ENCODE assay signal across 8 mouse cellular contexts in genomic region chr1:184033390-184034010, GRCm38 (mm10). TPM values are rescaled to one million over a fixed set of nuclear protein-coding genes. Genes with fewer than 3 reads are reported as not detected.
A peak's percentile ranks its signal among the peaks of the same experiment; 100 is the strongest.
DNase-seq lines count a peak whose midpoint lies in the region; ATAC-seq and TF ChIP-seq lines count a peak whose summit lies in the region.

No protein-coding gene starts in this region.

- TF ChIP-seq CTCF in cerebellum, adult 2 months (IDR thresholded peaks at IDR 0.05; ENCODE audit: borderline replicate concordance, insufficient read depth, low read depth, low read length), result no peak

- peak; percentile 79 to 85 for DNase-seq in cerebellum, adult 2 months
- DNase-seq in cerebellum, postnatal 10 days, result no peak
- DNase-seq in adrenal gland, adult 2 months, result peak; percentile 89
- DNase-seq in fibroblast of lung, adult 2 months (ENCODE audit: low read depth), result peak; percentile 41
- peak; percentile 84 for DNase-seq in heart, postnatal 4 days
- DNase-seq in limb, embryonic 14.5 days (ENCODE audit: low spot score), result no peak
- DNase-seq in spleen, postnatal 4 days (ENCODE audit: low spot score in 2 of 2), result peak; percentile 71 to 88

- no peak for TF ChIP-seq POLR2A in cerebellum, adult 2 months (IDR thresholded peaks at IDR 0.05; ENCODE audit: borderline replicate concordance, insufficient read depth, low read length)
- 0 out of 2 replicates have a peak, but pooled peaks have one; percentile 44 for TF ChIP-seq POLR2A in limb, embryonic 14.5 days (IDR thresholded peaks at IDR 0.05; ENCODE audit: borderline replicate concordance, extremely low read depth, insufficient read depth, insufficient read length)

- H3K4me1 ChIP-seq in cerebellum, adult 2 months (ENCODE audit: control insufficient read depth, insufficient read depth, low read length), result peaks cover 9% of the 10 kb centered on the region
- peaks cover 10% of the 10 kb centered on the region; the same call in 1 of the 2 replicates for H3K4me1 ChIP-seq in limb, embryonic 14.5 days (ENCODE audit: control insufficient read depth, insufficient read depth, low read length)
- peaks cover 7% of the 10 kb centered on the region; the same call in 1 of the 2 replicates for H3K4me1 ChIP-seq in midbrain, embryonic 16.5 days (ENCODE audit: control insufficient read depth, insufficient read depth, low read length)

- H3K9ac ChIP-seq in limb, embryonic 14.5 days (ENCODE audit: low read depth, low read length, severe bottlenecking), result peak overlapping the region; percentile 84
- H3K9ac ChIP-seq in midbrain, embryonic 16.5 days (ENCODE audit: low read depth, low read length), result peak overlapping the region; percentile 83

- H3K27me3 ChIP-seq in cerebellum, adult 2 months (ENCODE audit: control insufficient read depth, insufficient read depth, low read length), result no peaks in the 10 kb centered on the region
- no peaks in the 10 kb centered on the region for H3K27me3 ChIP-seq in limb, embryonic 14.5 days (ENCODE audit: control insufficient read depth, insufficient read depth, low read length)
- H3K27me3 ChIP-seq in midbrain, embryonic 16.5 days (ENCODE audit: control insufficient read depth, insufficient read depth, low read depth, low read length), result no peaks in the 10 kb centered on the region

- peak overlapping the region; percentile 82 for H3K27ac ChIP-seq in cerebellum, adult 2 months (ENCODE audit: insufficient read depth, low read length)
- H3K27ac ChIP-seq in limb, embryonic 14.5 days (replicated peaks; ENCODE audit: low read depth, low read length), result peak overlapping the region; percentile 96
- peak overlapping the region; percentile 91 for H3K27ac ChIP-seq in midbrain, embryonic 16.5 days (ENCODE audit: low read length)

- under 1% methylated on average over 63 of the region's 63 CpGs for WGBS in cerebellum, adult 2 months
- under 1% methylated on average over 56 of the region's 63 CpGs for WGBS in limb, embryonic 14.5 days
- WGBS in midbrain, embryonic 16.5 days, result 0% methylated on average over 61 of the region's 63 CpGs

- peaks cover 7% of the 10 kb centered on the region; the same call in 1 of the 2 replicates for H3K36me3 ChIP-seq in limb, embryonic 14.5 days (ENCODE audit: control insufficient read depth, insufficient read depth, low read length)
- no peaks in the 10 kb centered on the region for H3K36me3 ChIP-seq in midbrain, embryonic 16.5 days (ENCODE audit: control insufficient read depth, insufficient read depth, low read length)

- peak overlapping the region; percentile 69 for H3K4me3 ChIP-seq in cerebellum, adult 2 months (replicated peaks; ENCODE audit: insufficient read depth, low read depth, low read length)
- peak overlapping the region; percentile 74 for H3K4me3 ChIP-seq in limb, embryonic 14.5 days (replicated peaks; ENCODE audit: low read length)
- H3K4me3 ChIP-seq in midbrain, embryonic 16.5 days (ENCODE audit: low read depth, low read length), result peak overlapping the region; percentile 74

- H3K4me2 ChIP-seq in limb, embryonic 14.5 days (replicated peaks; ENCODE audit: low read depth, low read length, severe bottlenecking), result peak overlapping the region; percentile 93
- peak overlapping the region; percentile 86 for H3K4me2 ChIP-seq in midbrain, embryonic 16.5 days (ENCODE audit: low read length)

- ATAC-seq in limb, embryonic 14.5 days (ENCODE audit: low FRiP score, low read depth), result peak; percentile 65
- peak; percentile 82 for ATAC-seq in midbrain, embryonic 16.5 days

- no peaks in the 10 kb centered on the region for H3K9me3 ChIP-seq in limb, embryonic 14.5 days (ENCODE audit: control insufficient read depth, low read length)
- no peaks in the 10 kb centered on the region for H3K9me3 ChIP-seq in midbrain, embryonic 16.5 days (replicated peaks; ENCODE audit: control insufficient read depth, low read length, poor library complexity, severe bottlenecking)

RNA-seq across cellular contexts. Expression of gene 1700056E22Rik, which starts 0.6 kb away (rescaled TPM):
- 0.51 and 0.71 TPM in 2 replicates for polyA plus RNA-seq in cerebellum, adult 2 months (2012; rRNA removed)
- total RNA-seq in adrenal gland, adult 2 months (2021), result 1 to 10 TPM; 1.6 to 3.4 TPM
- polyA plus RNA-seq in adrenal gland, adult 2 months (2012; rRNA removed), result 7.0 and 13.6 TPM in 2 replicates
- total RNA-seq in heart, postnatal 4 days (2021), result 1 to 10 TPM; 1.8 to 2.6 TPM
- 1.8 and 2.1 TPM in 2 replicates for polyA plus RNA-seq in limb, embryonic 14.5 days (2012; rRNA removed)
- 2.1 and 2.5 TPM in 2 replicates for polyA plus RNA-seq in limb, embryonic 14.5 days (2014; fragmentation: Nextera tagmentation; extraction: Ambion mirVana)
- polyA plus RNA-seq in midbrain, embryonic 16.5 days (2015; fragmentation: Nextera tagmentation; extraction: Ambion mirVana), result 0.70 and 1.0 TPM in 2 replicates

RNA-seq across cellular contexts. Expression of gene Dusp10, which starts 20.4 kb away (rescaled TPM):
- 28.7 and 32.8 TPM in 2 replicates for polyA plus RNA-seq in cerebellum, adult 2 months (2012; rRNA removed)
- 10 to 100 TPM; 15.8 to 24.2 TPM for total RNA-seq in adrenal gland, adult 2 months (2021)
- polyA plus RNA-seq in adrenal gland, adult 2 months (2012; rRNA removed), result 17.8 and 33.3 TPM in 2 replicates
- total RNA-seq in heart, postnatal 4 days (2021), result 10 to 100 TPM; 11.3 to 13.8 TPM
- polyA plus RNA-seq in limb, embryonic 14.5 days (2012; rRNA removed), result 22.1 and 29.6 TPM in 2 replicates
- polyA plus RNA-seq in limb, embryonic 14.5 days (2014; fragmentation: Nextera tagmentation; extraction: Ambion mirVana), result 14.3 and 16.7 TPM in 2 replicates
- polyA plus RNA-seq in midbrain, embryonic 16.5 days (2015; fragmentation: Nextera tagmentation; extraction: Ambion mirVana), result 4.9 and 5.2 TPM in 2 replicates

Comparison
In these comparisons a context has a peak if more than half of its experiments do, and no peak if none do; other contexts are left out.
1. DNase-seq: peak in cerebellum, adult 2 months (2 of 2), adrenal gland, adult 2 months (single experiment), fibroblast of lung, adult 2 months (single experiment), heart, postnatal 4 days (single experiment) and spleen, postnatal 4 days (2 of 2); none in cerebellum, postnatal 10 days (0 of 2) and limb, embryonic 14.5 days (single experiment).
2. Peak in every context shown above with its lines, with median percentiles within 50 percentile points of each other: H3K27ac ChIP-seq and H3K4me3 ChIP-seq.